Mouse (Mus musculus) B cell, adult (primary cell): ENCODE data around the gene Hba-a1. TPM values are rescaled to one million over a fixed set of nuclear protein-coding genes. Genes with fewer than 3 reads are reported as not detected.

Experiments used
- total RNA-seq: library from RNA; stranded (reverse); gene quantifications from 4 replicates; pipeline ENCODE4 v1.2.4, GENCODE M21; 2023; ENCODE audit not compliant: inconsistent age

The Hba-a1 gene
- total RNA-seq: 12.5 to 42.5 TPM (median 25.1 TPM) in 4 replicates

GRCm38 (mm10) chr11:32283091-32283777 lies at the start of gene Hba-a1:
Hba-a1 (plus strand) TSS chr11:32283511.

DNA sequence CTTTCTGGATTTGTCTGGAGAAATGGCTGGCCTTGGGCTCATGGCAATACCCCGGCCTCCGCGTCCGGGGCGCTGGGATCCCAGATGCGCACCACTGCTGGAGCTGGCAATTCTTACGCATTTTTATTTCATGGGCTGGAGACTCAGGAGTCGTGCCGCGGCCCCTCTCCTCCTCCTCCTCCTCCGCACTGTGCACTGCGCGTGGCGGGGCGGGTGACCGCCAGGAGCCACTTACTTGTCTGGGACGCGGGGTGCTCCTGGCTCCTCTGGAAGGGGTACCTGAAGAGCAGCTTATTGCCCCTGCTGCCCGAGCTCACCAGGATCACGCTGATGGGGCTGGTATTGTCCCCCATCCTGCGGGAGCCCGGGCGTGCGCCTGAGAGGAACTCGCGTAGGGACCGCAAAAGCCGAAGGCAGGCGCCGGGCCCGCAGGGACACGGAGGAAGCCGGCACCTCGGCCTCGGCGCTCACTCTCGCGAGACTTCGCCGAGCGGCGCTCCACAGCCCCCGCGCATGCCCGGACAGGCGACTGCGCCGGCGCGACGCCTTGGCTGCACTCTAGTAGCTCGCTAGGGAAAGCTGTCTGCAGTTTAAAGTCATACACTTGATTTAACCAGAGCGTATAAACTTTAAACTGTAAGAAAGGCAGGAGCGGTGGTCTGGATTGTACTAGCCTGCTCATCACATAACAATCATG lies 16.0 kb upstream of the Hba-a1 start, which contains the start of gene Nprl3:
Gene Nprl3 (minus strand): TSS at position 520 of the 697 bp plus-strand sequence.

DNA sequence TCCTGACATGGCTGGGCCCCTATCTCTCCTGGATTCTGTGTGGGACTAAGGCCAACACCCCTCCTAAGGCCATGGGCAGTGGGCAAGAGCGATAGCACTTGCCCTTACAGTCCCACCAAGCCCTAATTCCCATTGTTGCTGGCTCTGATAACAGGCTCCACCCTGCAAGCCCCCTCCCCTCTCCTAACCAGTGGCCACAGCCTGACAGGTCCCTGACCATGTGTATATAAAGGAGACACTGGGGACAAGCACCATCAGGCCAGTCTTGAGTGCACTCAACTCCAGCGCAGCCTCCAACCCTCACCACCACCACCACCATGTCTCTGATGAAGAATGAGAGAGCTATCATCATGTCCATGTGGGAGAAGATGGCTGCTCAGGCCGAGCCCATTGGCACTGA lies 7.0 kb upstream of the Hba-a1 start, which contains the start of gene Hba-x:
Gene Hba-x (plus strand): TSS at position 54 of the 400 bp plus-strand sequence.

DNA sequence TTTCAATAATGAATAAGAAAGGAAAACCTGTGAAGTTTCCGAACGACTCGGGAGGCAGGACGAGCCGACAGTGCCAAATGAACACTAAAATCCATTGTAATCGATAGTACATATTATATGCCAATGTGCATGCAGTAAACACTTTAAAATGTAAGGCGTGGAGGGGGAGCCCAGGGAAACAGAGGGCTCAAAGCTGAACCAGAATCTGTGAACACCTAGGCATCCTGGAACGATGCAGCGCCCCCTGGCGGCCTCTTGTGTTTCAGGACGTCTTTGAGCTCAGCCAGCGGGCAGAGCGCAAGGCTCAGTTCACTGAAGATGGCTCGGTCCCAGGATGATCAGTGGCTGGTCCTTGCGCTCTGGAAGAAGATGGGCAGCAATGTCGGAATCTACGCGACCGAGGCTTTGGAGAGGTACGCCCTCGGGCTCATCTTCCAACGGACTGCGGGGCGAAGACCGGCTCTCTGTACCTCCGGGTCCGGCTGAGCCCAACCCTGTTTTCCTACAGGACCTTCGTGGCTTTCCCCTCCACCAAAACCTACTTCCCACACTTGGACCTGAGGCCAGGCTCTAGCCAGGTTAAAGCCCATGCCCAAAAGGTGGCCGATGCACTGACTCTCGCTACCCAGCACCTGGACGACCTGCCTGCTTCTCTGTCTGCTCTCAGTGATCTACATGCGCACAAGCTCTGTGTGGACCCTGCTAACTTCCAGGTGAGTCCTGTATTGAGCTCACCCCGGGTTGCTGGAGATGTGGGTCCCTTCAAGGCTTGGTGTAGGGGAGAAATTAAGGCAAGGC lies 3.6 kb downstream of the Hba-a1 start, which contains the start of gene Hbq1b:
Gene Hbq1b (plus strand): TSS at position 271 of the 798 bp plus-strand sequence.

GRCm38 (mm10) chr11:32296203-32296602 lies 12.9 kb downstream of the Hba-a1 start, which contains the start of gene Hba-a2:
Hba-a2 (plus strand) TSS chr11:32296489.

DNA sequence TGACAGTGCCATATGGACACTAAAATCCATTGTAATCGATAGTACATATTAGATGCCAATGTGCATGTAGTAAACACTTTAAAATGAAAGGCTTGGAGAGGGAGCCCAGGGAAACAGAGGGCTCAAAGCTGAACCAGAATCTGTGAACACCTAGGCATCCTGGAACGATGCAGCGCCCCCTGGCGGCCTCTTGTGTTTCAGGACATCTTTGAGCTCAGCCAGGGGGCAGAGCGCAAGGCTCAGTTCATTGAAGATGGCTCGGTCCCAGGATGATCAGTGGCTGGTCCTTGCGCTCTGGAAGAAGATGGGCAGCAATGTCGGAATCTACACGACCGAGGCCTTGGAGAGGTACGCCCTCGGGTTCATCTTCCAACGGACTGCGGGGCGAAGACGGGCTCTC lies 16.6 kb downstream of the Hba-a1 start, which contains the start of gene Hbq1a:
Gene Hbq1a (plus strand): TSS at position 205 of the 400 bp plus-strand sequence.

Other genes with a start within 250 kb of the Hba-a1 start
- gene Il9r, start 83.2 kb upstream of the Hba-a1 start, total RNA-seq: 27.7 to 39.1 TPM (median 30.8 TPM) in 4 replicates
- 21.3 to 25.7 TPM (median 23.2 TPM) in 4 replicates for gene Snrnp25, start 78.1 kb upstream of the Hba-a1 start, total RNA-seq
- 7.3 to 11.0 TPM (median 8.1 TPM) in 4 replicates for gene Rhbdf1, start 61.2 kb upstream of the Hba-a1 start, total RNA-seq
- 21.8 to 27.2 TPM (median 23.3 TPM) in 4 replicates for gene Mpg, start 57.0 kb upstream of the Hba-a1 start, total RNA-seq
- gene Nprl3, start 15.8 kb upstream of the Hba-a1 start, total RNA-seq: 57.0 to 64.7 TPM (median 60.1 TPM) in 4 replicates
- gene Hba-x, start 7.1 kb upstream of the Hba-a1 start, total RNA-seq: not detected in 4 replicates
- gene Hbq1b, start 3.5 kb downstream of the Hba-a1 start, total RNA-seq: not detected in 4 replicates
- 5.9 to 19.6 TPM (median 13.7 TPM) in 4 replicates for gene Hba-a2, start 13.0 kb downstream of the Hba-a1 start, total RNA-seq
- gene Hbq1a, start 16.6 kb downstream of the Hba-a1 start, total RNA-seq: not detected in 4 replicates
- 0.10 to 0.12 TPM in 2 of 4 replicates, not detected in the others for gene Sh3pxd2b, start 64.3 kb downstream of the Hba-a1 start, total RNA-seq
- 3.3 to 6.3 TPM (median 5.3 TPM) in 4 replicates for gene Ubtd2, start 171.9 kb downstream of the Hba-a1 start, total RNA-seq
- 3.2 to 4.2 TPM (median 3.9 TPM) in 3 of 4 replicates, not detected in the other for gene Efcab9, start 248.6 kb downstream of the Hba-a1 start, total RNA-seq
- gene Stk10, start 249.8 kb downstream of the Hba-a1 start, total RNA-seq: 231 to 239 TPM (median 236 TPM) in 4 replicates